Mouse (Mus musculus): Measurements from ENCODE around the gene Cnot2. TPM values are rescaled to one million over a fixed set of nuclear protein-coding genes. Genes with fewer than 3 reads are reported as not detected.

The Cnot2 gene
- total RNA-seq, 2 experiments from 2014 or later = 82.9 to 102 TPM

Other genes starting within 250 kb of the Cnot2 start
- gene Kcnmb4, start 107.6 kb downstream of the Cnot2 start, total RNA-seq (2015) = not detected in 2 replicates
- not detected in 2 replicates for gene Kcnmb4, start 107.6 kb downstream of the Cnot2 start, total RNA-seq (2017)

All from megakaryocyte, adult 5-6 weeks (primary cell).